Mouse (Mus musculus) midbrain, embryonic 14.5 days (tissue): ENCODE results near the gene Fbxo27. TPM values are rescaled to one million over a fixed set of nuclear protein-coding genes. Genes with fewer than 3 reads are reported as not detected.

Experiments
- ATAC-seq: fragments of 200-750 bp; cut with Nextera tagmentation; 2 replicates; pipeline ENCODE4 v1.8.0; 2017; ENCODE audit warnings: moderate number of reproducible peaks, moderate library complexity; ENCODE audit not compliant: low FRiP score, low TSS enrichment
- DNase-seq: peaks from one replicate; pipeline ENCODE4 v3.0.0-alpha.2; 2015
- H3K27ac ChIP-seq: fragments of 300-500 bp; sonication (generic); replicated peaks from 2 replicates; pipeline ENCODE4 v1.5.1; 2014; ENCODE audit warnings: mild to moderate bottlenecking, low read depth, low read length, moderate library complexity
- H3K27me3 ChIP-seq: fragments of 300-500 bp; sonication (generic); 2 replicates; pipeline ENCODE4 v1.6.1; 2014; ENCODE audit warnings: low read length, control low read depth, mixed read lengths; ENCODE audit not compliant: control insufficient read depth, insufficient read depth
- H3K36me3 ChIP-seq: fragments of 300-500 bp; sonication (generic); 2 replicates; pipeline ENCODE4 v1.6.1; 2014; ENCODE audit warnings: low read length, control low read depth; ENCODE audit not compliant: control insufficient read depth, insufficient read depth
- H3K4me1 ChIP-seq: fragments of 300-500 bp; sonication (generic); 2 replicates; pipeline ENCODE4 v1.6.1; 2014; ENCODE audit warnings: mild to moderate bottlenecking, antibody characterized with exemption, low read length, control low read depth; ENCODE audit not compliant: control insufficient read depth, insufficient read depth
- H3K4me2 ChIP-seq: fragments of 300-500 bp; sonication (generic); 2 replicates; pipeline ENCODE4 v1.6.1; 2014; ENCODE audit warnings: mild to moderate bottlenecking, low read length, moderate library complexity
- H3K4me3 ChIP-seq: fragments of 300-500 bp; sonication (generic); replicated peaks from 2 replicates; pipeline ENCODE4 v1.5.1; 2014; ENCODE audit warnings: low read depth, low read length
- H3K9ac ChIP-seq: fragments of 300-500 bp; sonication (generic); replicated peaks from 2 replicates; pipeline ENCODE4 v1.6.1; 2014; ENCODE audit warnings: mild to moderate bottlenecking, low read length, moderate library complexity
- H3K9me3 ChIP-seq: fragments of 300-500 bp; sonication (generic); 2 replicates; pipeline ENCODE4 v1.6.1; 2016; ENCODE audit warnings: low read length, control low read depth, mixed read lengths; ENCODE audit not compliant: control insufficient read depth
- WGBS: fragments of 180-500 bp; shearing (Covaris S2); extraction: QIAGEN DNeasy Blood & Tissue Kit; methylation state at CpG from one replicate; pipeline ENCODE4 v1.1.7; 2014; 5-methylcytosine and 5-hydroxymethylcytosine counted together
- polyA plus RNA-seq: library from polyadenylated mRNA; unstranded; fragments of >200 nt; fragmentation: Nextera tagmentation; extraction: Ambion mirVana; gene quantifications from 2 replicates; pipeline ENCODE4 v1.2.1, GENCODE M21; 2014

The Fbxo27 gene
- polyA plus RNA-seq, 1 experiment from 2014 or later, result 7.8 TPM

- H3K36me3 ChIP-seq, result no peaks in the 10 kb centered on the region
- 0 out of 2 replicates have a peak, but pooled peaks cover 3% of the 10 kb centered on the region for H3K9me3 ChIP-seq
- DNase-seq (peak; percentile 39), ATAC-seq (no peak)
- H3K9ac ChIP-seq, result no peak overlapping the region
- no peak overlapping the region for H3K4me2 ChIP-seq
- no peak overlapping the region for H3K27ac ChIP-seq
- 0 out of 2 replicates have a peak, but pooled peaks cover under 1% of the 10 kb centered on the region for H3K27me3 ChIP-seq
- H3K4me3 ChIP-seq, result no peak overlapping the region
- H3K4me1 ChIP-seq, result peaks cover 1% of the 10 kb centered on the region; the same call in 1 of the 2 replicates
- 54% methylated on average over 10 of the region's 10 CpGs for WGBS
Measured at GRCm38 (mm10) chr7:28727649-28728340, 35.1 kb downstream of the Fbxo27 start.

GRCm38 (mm10) chr7:28732341-28733142 lies 39.9 kb downstream of the Fbxo27 start:
- WGBS, result 2% methylated on average over 58 of the region's 58 CpGs
- Histone ChIP-seq H3K9me3 (0 out of 2 replicates have a peak, but pooled peaks cover 3% of the 10 kb centered on the region), H3K4me3 (peak overlapping the region; percentile 39), H3K4me2 (peak overlapping the region; percentile 62), H3K4me1 (peaks cover 6% of the 10 kb centered on the region; the same call in 1 of the 2 replicates), H3K27me3 (0 out of 2 replicates have a peak, but pooled peaks cover 6% of the 10 kb centered on the region), H3K36me3 (0 out of 2 replicates have a peak, but pooled peaks cover 5% of the 10 kb centered on the region), H3K27ac (no peak overlapping the region), H3K9ac (peak overlapping the region; percentile 37; the same call in 1 of the 2 replicates)
- ATAC-seq (peak; percentile 79), DNase-seq (peak; percentile 79)

GRCm38 (mm10) chr7:28733211-28733610 lies 40.6 kb downstream of the Fbxo27 start:
- ATAC-seq (no peak), DNase-seq (no peak)
- Histone ChIP-seq H3K9me3 (0 out of 2 replicates have a peak, but pooled peaks cover 3% of the 10 kb centered on the region), H3K4me2 (peak overlapping the region; percentile 62), H3K36me3 (0 out of 2 replicates have a peak, but pooled peaks cover 5% of the 10 kb centered on the region), H3K27ac (no peak overlapping the region), H3K27me3 (0 out of 2 replicates have a peak, but pooled peaks cover 6% of the 10 kb centered on the region), H3K4me1 (peaks cover 6% of the 10 kb centered on the region; the same call in 1 of the 2 replicates), H3K4me3 (peak overlapping the region; percentile 39), H3K9ac (no peak overlapping the region)
- 5% methylated on average over 11 of the region's 11 CpGs for WGBS

GRCm38 (mm10) chr7:28735701-28736100 lies 43.1 kb downstream of the Fbxo27 start:
- Histone ChIP-seq H3K9me3 (0 out of 2 replicates have a peak, but pooled peaks cover 3% of the 10 kb centered on the region), H3K4me1 (peaks cover 6% of the 10 kb centered on the region), H3K36me3 (0 out of 2 replicates have a peak, but pooled peaks cover 5% of the 10 kb centered on the region), H3K4me3 (no peak overlapping the region), H3K4me2 (no peak overlapping the region), H3K9ac (no peak overlapping the region), H3K27me3 (0 out of 2 replicates have a peak, but pooled peaks cover 6% of the 10 kb centered on the region), H3K27ac (no peak overlapping the region)
- no peak for DNase-seq
- WGBS, result 83% methylated on average over 6 of the region's 6 CpGs
- ATAC-seq, result no peak

GRCm38 (mm10) chr7:28739829-28740228 lies 47.2 kb downstream of the Fbxo27 start:
- Histone ChIP-seq H3K4me2 (no peak overlapping the region), H3K4me3 (no peak overlapping the region), H3K4me1 (peaks cover 10% of the 10 kb centered on the region), H3K9me3 (no peaks in the 10 kb centered on the region), H3K36me3 (0 out of 2 replicates have a peak, but pooled peaks cover 9% of the 10 kb centered on the region), H3K27ac (no peak overlapping the region), H3K27me3 (no peaks in the 10 kb centered on the region), H3K9ac (no peak overlapping the region)
- ATAC-seq (no peak), DNase-seq (no peak)
- WGBS, result 95% methylated on average over 21 of the region's 21 CpGs

GRCm38 (mm10) chr7:28740949-28741348 lies 48.3 kb downstream of the Fbxo27 start:
- Histone ChIP-seq H3K27me3 (no peaks in the 10 kb centered on the region), H3K9me3 (no peaks in the 10 kb centered on the region), H3K4me1 (peaks cover 10% of the 10 kb centered on the region), H3K9ac (peak overlapping the region; percentile 73), H3K36me3 (peaks cover 19% of the 10 kb centered on the region; the same call in 1 of the 2 replicates), H3K27ac (no peak overlapping the region), H3K4me2 (peak overlapping the region; percentile 69), H3K4me3 (peak overlapping the region; percentile 75)
- DNase-seq (no peak), ATAC-seq (no peak)
- WGBS, result 43% methylated on average over 9 of the region's 9 CpGs

- no peaks in the 10 kb centered on the region for H3K27me3 ChIP-seq
- DNase-seq (no peak), ATAC-seq (peak; percentile 12; the same call in 1 of the 2 replicates)
- H3K36me3 ChIP-seq, result peaks cover 21% of the 10 kb centered on the region; the same call in 1 of the 2 replicates
- H3K27ac ChIP-seq, result peak overlapping the region; percentile 80
- H3K4me2 ChIP-seq, result peak overlapping the region; percentile 69
- 2% methylated on average over 13 of the region's 13 CpGs for WGBS
- H3K9ac ChIP-seq, result peak overlapping the region; percentile 73
- no peaks in the 10 kb centered on the region for H3K9me3 ChIP-seq
- peak overlapping the region; percentile 75 for H3K4me3 ChIP-seq
- peaks cover 10% of the 10 kb centered on the region for H3K4me1 ChIP-seq
Measured at GRCm38 (mm10) chr7:28741368-28741708, 48.7 kb downstream of the Fbxo27 start.

GRCm38 (mm10) chr7:28741709-28742438 lies 49.2 kb downstream of the Fbxo27 start, which contains the start of the genes Mrps12 and Sars2:
Mrps12 (minus strand) TSS chr7:28741820.
Sars2 (plus strand) TSS chr7:28741992.
- under 1% methylated on average over 39 of the region's 39 CpGs for WGBS
- no peaks in the 10 kb centered on the region for H3K27me3 ChIP-seq
- peak within 1 kb of the TSS; percentile 73 for H3K9ac ChIP-seq
- ATAC-seq (peak; percentile 98), DNase-seq (peak; percentile 98)
- H3K27ac ChIP-seq, result peak within 1 kb of the TSS; percentile 80
- peak within 1 kb of the TSS; percentile 75 for H3K4me3 ChIP-seq
- H3K4me1 ChIP-seq, result peaks cover 10% of the 10 kb centered on the region
- peaks cover 24% of the 10 kb centered on the region; the same call in 1 of the 2 replicates for H3K36me3 ChIP-seq
- peak within 1 kb of the TSS; percentile 69 for H3K4me2 ChIP-seq
- H3K9me3 ChIP-seq, result no peaks in the 10 kb centered on the region
